Mouse (Mus musculus) lung, embryonic 16.5 days (tissue): ENCODE data around the gene Fam83b. TPM values are rescaled to one million over a fixed set of nuclear protein-coding genes. Genes with fewer than 3 reads are reported as not detected.
A peak's percentile ranks its signal among the peaks of the same experiment; 100 is the strongest.

ENCODE experiments used
- ATAC-seq: fragments of 200-750 bp; cut with Nextera tagmentation; 2 replicates; pipeline ENCODE4 v1.8.0; 2017; ENCODE audit warnings: low read depth, mild to moderate bottlenecking, moderate library complexity
- H3K27ac ChIP-seq: fragments of 300-500 bp; sonication (generic); 2 replicates; pipeline ENCODE4 v1.5.1; 2014; ENCODE audit warnings: mild to moderate bottlenecking, control low read depth, low read length
- H3K27me3 ChIP-seq: fragments of 300-500 bp; sonication (generic); 2 replicates; pipeline ENCODE4 v1.6.1; 2014; ENCODE audit warnings: low read depth, low read length, mixed read lengths; ENCODE audit not compliant: control insufficient read depth, insufficient read depth
- H3K36me3 ChIP-seq: fragments of 300-500 bp; sonication (generic); 2 replicates; pipeline ENCODE4 v1.6.1; 2014; ENCODE audit warnings: low read length; ENCODE audit not compliant: control insufficient read depth, insufficient read depth
- H3K4me1 ChIP-seq: fragments of 300-500 bp; sonication (generic); replicated peaks from 2 replicates; pipeline ENCODE4 v1.6.1; 2014; ENCODE audit warnings: low read length, mixed read lengths; ENCODE audit not compliant: control insufficient read depth, insufficient read depth
- H3K4me2 ChIP-seq: fragments of 300-500 bp; sonication (generic); 2 replicates; pipeline ENCODE4 v1.6.1; 2014; ENCODE audit warnings: low read depth, low read length, control low read depth
- H3K4me3 ChIP-seq: fragments of 300-500 bp; sonication (generic); 2 replicates; pipeline ENCODE4 v1.5.1; 2014; ENCODE audit warnings: mild to moderate bottlenecking, low read length, control low read depth
- H3K9ac ChIP-seq: fragments of 300-500 bp; sonication (generic); 2 replicates; pipeline ENCODE4 v1.6.1; 2014; ENCODE audit warnings: low read length, control low read depth
- H3K9me3 ChIP-seq: fragments of 300-500 bp; sonication (generic); 2 replicates; pipeline ENCODE4 v1.6.1; 2016; ENCODE audit warnings: low read length; ENCODE audit not compliant: control insufficient read depth
- WGBS: fragments of 180-500 bp; shearing (Covaris S2); extraction: QIAGEN DNeasy Blood & Tissue Kit; methylation state at CpG from one replicate; pipeline ENCODE4 v1.1.7; 2014; 5-methylcytosine and 5-hydroxymethylcytosine counted together
- polyA plus RNA-seq: library from polyadenylated mRNA; unstranded; fragments of >200 nt; fragmentation: Nextera tagmentation; extraction: Ambion mirVana; gene quantifications from 2 replicates; pipeline ENCODE4 v1.2.1, GENCODE M21; 2015

Gene Fam83b
- 3.5 and 4.6 TPM in 2 replicates for polyA plus RNA-seq

GRCm38 (mm10) chr9:76566515-76567280 lies at the start of gene Fam83b:
Gene Fam83b, minus strand, starts transcription at chr9:76567116.
- Histone ChIP-seq H3K4me3 (peak within 1 kb of the TSS; percentile 54), H3K4me2 (peak within 1 kb of the TSS; percentile 83), H3K27me3 (no peaks in the 10 kb centered on the region), H3K9ac (peak within 1 kb of the TSS; percentile 78), H3K27ac (peak within 1 kb of the TSS; percentile 94), H3K9me3 (no peaks in the 10 kb centered on the region), H3K4me1 (peaks cover 2% of the 10 kb centered on the region), H3K36me3 (no peaks in the 10 kb centered on the region)
- ATAC-seq: peak; percentile 94
- WGBS: under 1% methylated on average over 40 of the region's 40 CpGs

GRCm38 (mm10) chr9:76614165-76614564 lies 47.2 kb upstream of the Fam83b start:
- Histone ChIP-seq H3K4me3 (no peak overlapping the region), H3K9ac (no peak overlapping the region), H3K4me1 (no peaks in the 10 kb centered on the region), H3K27ac (no peak overlapping the region), H3K4me2 (no peak overlapping the region), H3K27me3 (no peaks in the 10 kb centered on the region), H3K36me3 (no peaks in the 10 kb centered on the region), H3K9me3 (no peaks in the 10 kb centered on the region)
- 69% methylated on average over 4 of the region's 4 CpGs for WGBS
- no peak for ATAC-seq

- WGBS: 67% methylated on average over 5 of the region's 5 CpGs
- ATAC-seq: peak; percentile 57
- H3K36me3 ChIP-seq: no peaks in the 10 kb centered on the region
- H3K4me3 ChIP-seq: no peak overlapping the region
- no peaks in the 10 kb centered on the region for H3K9me3 ChIP-seq
- H3K4me1 ChIP-seq: no peaks in the 10 kb centered on the region
- H3K4me2 ChIP-seq: no peak overlapping the region
- no peak overlapping the region for H3K27ac ChIP-seq
- no peaks in the 10 kb centered on the region for H3K27me3 ChIP-seq
- no peak overlapping the region for H3K9ac ChIP-seq
These were observed 36.8 kb upstream of the Fam83b start for GRCm38 (mm10) chr9:76603744-76604143.

GRCm38 (mm10) chr9:76602874-76603273 lies 36.0 kb upstream of the Fam83b start:
- no peak overlapping the region for H3K4me3 ChIP-seq
- no peaks in the 10 kb centered on the region for H3K36me3 ChIP-seq
- WGBS: 52% methylated on average over 2 of the region's 2 CpGs
- ATAC-seq: peak; percentile 80; the same call in 1 of the 2 replicates
- H3K27ac ChIP-seq: peak overlapping the region; percentile 48; the same call in 1 of the 2 replicates
- H3K4me1 ChIP-seq: no peaks in the 10 kb centered on the region
- no peaks in the 10 kb centered on the region for H3K27me3 ChIP-seq
- H3K4me2 ChIP-seq: no peak overlapping the region
- no peaks in the 10 kb centered on the region for H3K9me3 ChIP-seq
- H3K9ac ChIP-seq: no peak overlapping the region

GRCm38 (mm10) chr9:76597395-76597794 lies 30.5 kb upstream of the Fam83b start:
- H3K4me2 ChIP-seq: no peak overlapping the region
- no peak for ATAC-seq
- no peaks in the 10 kb centered on the region for H3K4me1 ChIP-seq
- no peak overlapping the region for H3K4me3 ChIP-seq
- H3K27me3 ChIP-seq: no peaks in the 10 kb centered on the region
- H3K9ac ChIP-seq: no peak overlapping the region
- 59% methylated on average over 4 of the region's 4 CpGs for WGBS
- H3K9me3 ChIP-seq: no peaks in the 10 kb centered on the region
- H3K36me3 ChIP-seq: no peaks in the 10 kb centered on the region
- H3K27ac ChIP-seq: no peak overlapping the region

DNA sequence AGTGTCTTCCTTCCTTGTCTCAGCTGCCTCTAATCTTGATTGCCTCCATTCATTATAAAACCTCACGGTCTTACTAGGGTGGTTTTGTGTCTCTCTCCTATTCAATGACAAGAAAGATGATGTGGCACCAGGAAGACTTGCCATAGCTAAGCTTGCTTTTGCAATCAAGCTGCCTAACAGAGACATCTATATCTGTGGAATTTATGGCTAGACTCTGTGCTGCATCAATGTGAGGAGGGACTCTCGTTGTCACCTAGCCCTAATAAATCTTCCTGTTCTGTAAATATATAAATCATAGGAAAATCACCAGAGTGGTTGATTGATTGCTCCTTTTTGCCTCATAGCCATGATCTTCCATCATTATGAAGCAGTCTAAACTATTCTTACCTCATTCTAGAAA lies 26.9 kb upstream of the Fam83b start:
- no peak for ATAC-seq
- WGBS: 28% methylated on average over 2 of the region's 2 CpGs
- Histone ChIP-seq H3K4me1 (no peaks in the 10 kb centered on the region), H3K4me2 (no peak overlapping the region), H3K9ac (no peak overlapping the region), H3K27ac (no peak overlapping the region), H3K27me3 (no peaks in the 10 kb centered on the region), H3K4me3 (no peak overlapping the region), H3K36me3 (no peaks in the 10 kb centered on the region), H3K9me3 (no peaks in the 10 kb centered on the region)

- H3K9me3 ChIP-seq: no peaks in the 10 kb centered on the region
- H3K4me3 ChIP-seq: no peak overlapping the region
- no peaks in the 10 kb centered on the region for H3K36me3 ChIP-seq
- 43% methylated on average over 6 of the region's 6 CpGs for WGBS
- H3K27ac ChIP-seq: no peak overlapping the region
- H3K4me2 ChIP-seq: no peak overlapping the region
- no peak overlapping the region for H3K9ac ChIP-seq
- H3K27me3 ChIP-seq: no peaks in the 10 kb centered on the region
- no peaks in the 10 kb centered on the region for H3K4me1 ChIP-seq
- no peak for ATAC-seq
These were observed 17.0 kb upstream of the Fam83b start for GRCm38 (mm10) chr9:76583943-76584342.

DNA sequence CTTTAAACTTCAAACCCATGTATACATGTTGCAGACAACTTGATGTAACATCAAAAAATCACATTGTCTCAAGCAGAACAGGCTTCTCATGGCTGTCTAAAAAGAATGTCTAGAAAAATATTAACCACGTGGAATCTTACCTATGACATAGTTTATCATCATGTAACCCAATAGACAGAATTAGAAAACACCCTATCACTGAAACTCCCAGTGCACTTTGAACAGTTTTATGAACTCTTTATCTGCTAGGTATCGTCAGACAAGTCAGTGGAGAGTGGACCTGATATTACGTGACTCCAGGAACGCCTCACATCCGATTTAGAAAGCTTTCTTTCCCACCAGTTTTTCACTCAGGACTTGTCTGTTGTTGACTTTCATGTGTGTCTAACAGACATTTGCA lies 15.1 kb upstream of the Fam83b start:
- H3K27ac ChIP-seq: no peak overlapping the region
- H3K4me3 ChIP-seq: no peak overlapping the region
- no peak for ATAC-seq
- no peaks in the 10 kb centered on the region for H3K27me3 ChIP-seq
- H3K4me2 ChIP-seq: no peak overlapping the region
- WGBS: 82% methylated on average over 5 of the region's 5 CpGs
- no peaks in the 10 kb centered on the region for H3K4me1 ChIP-seq
- no peaks in the 10 kb centered on the region for H3K9me3 ChIP-seq
- H3K36me3 ChIP-seq: no peaks in the 10 kb centered on the region
- H3K9ac ChIP-seq: no peak overlapping the region

DNA sequence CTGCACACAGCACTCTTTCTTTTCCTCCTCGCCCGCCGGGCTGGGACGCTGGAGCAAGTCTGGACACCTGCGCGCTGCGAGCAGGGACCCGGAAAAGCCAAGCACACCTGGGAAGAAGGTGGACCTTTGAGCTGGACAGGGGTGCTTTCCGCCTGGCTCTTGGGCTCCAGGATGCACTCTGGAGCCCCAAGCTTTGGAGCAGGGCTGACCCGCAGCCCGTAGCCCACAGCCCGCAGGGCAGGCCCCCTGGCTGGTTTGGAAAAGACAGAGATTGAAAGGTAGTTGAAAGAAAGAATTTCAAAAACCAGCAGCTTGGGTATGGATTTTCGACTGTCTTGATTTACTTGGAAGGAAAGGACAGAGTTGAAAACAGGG lies 352 bp upstream of the Fam83b start:
- no peaks in the 10 kb centered on the region for H3K9me3 ChIP-seq
- peak overlapping the region; percentile 54 for H3K4me3 ChIP-seq
- peak overlapping the region; percentile 78 for H3K9ac ChIP-seq
- no peaks in the 10 kb centered on the region for H3K27me3 ChIP-seq
- WGBS: 2% methylated on average over 13 of the region's 13 CpGs
- ATAC-seq: peak; percentile 53; the same call in 1 of the 2 replicates
- peak overlapping the region; percentile 94 for H3K27ac ChIP-seq
- peak overlapping the region; percentile 83 for H3K4me2 ChIP-seq
- peaks cover 2% of the 10 kb centered on the region for H3K4me1 ChIP-seq
- no peaks in the 10 kb centered on the region for H3K36me3 ChIP-seq
